Mouse (Mus musculus) right cerebral cortex, adult 2 months (tissue): ENCODE results near the gene Cenpi.
"Not testable (repeated sequence)": the region's sequence is repeated elsewhere in the genome, so short reads cannot be mapped to it uniquely, and the experiment has no call there.

Experiments used
- DNase-seq, 2 experiments: peaks; one replicate each; pipeline ENCODE4 v3.0.0; 2021 to 2022; ENCODE audit warnings: low spot score in 2 of 2

Cenpi gene

GRCm38 (mm10) chrX:134307534-134308274, at the start of gene Cenpi:
Gene Cenpi, plus strand, starts transcription at chrX:134308084.
- DNase-seq = peak; percentile 83 to 84

- DNase-seq = no peak
Observed at GRCm38 (mm10) chrX:134261191-134261590, 46.7 kb upstream of the Cenpi start.

GRCm38 (mm10) chrX:134262129-134262528, 45.8 kb upstream of the Cenpi start:
- DNase-seq = no peak

- no peak for DNase-seq
Observed at GRCm38 (mm10) chrX:134275715-134276114, 32.2 kb upstream of the Cenpi start.

GRCm38 (mm10) chrX:134276275-134277160, 31.4 kb upstream of the Cenpi start, which contains the start of gene Trmt2b:
Gene Trmt2b, minus strand, starts transcription at chrX:134276984.
- peak; percentile 29 for DNase-seq

- DNase-seq = no peak
Observed at GRCm38 (mm10) chrX:134280531-134280930, 27.4 kb upstream of the Cenpi start.

- no peak for DNase-seq
Observed at GRCm38 (mm10) chrX:134285102-134285501, 22.8 kb upstream of the Cenpi start.

GRCm38 (mm10) chrX:134285791-134286190, 22.1 kb upstream of the Cenpi start:
- no peak for DNase-seq

GRCm38 (mm10) chrX:134287305-134287704, 20.6 kb upstream of the Cenpi start:
- no peak for DNase-seq

GRCm38 (mm10) chrX:134296301-134296700, 11.6 kb upstream of the Cenpi start:
- peak in 1 of 2 experiments; percentile 11 for DNase-seq

- no peak for DNase-seq
Observed at GRCm38 (mm10) chrX:134296737-134297136, 11.1 kb upstream of the Cenpi start.

- peak in 1 of 2 experiments; percentile 13 for DNase-seq
Observed at GRCm38 (mm10) chrX:134297195-134297594, 10.7 kb upstream of the Cenpi start.

- DNase-seq = no peak
Observed at GRCm38 (mm10) chrX:134300219-134300618, 7.7 kb upstream of the Cenpi start.

- DNase-seq = no peak
Observed at GRCm38 (mm10) chrX:134303287-134303686, 4.6 kb upstream of the Cenpi start.

GRCm38 (mm10) chrX:134308275-134308634, 371 bp downstream of the Cenpi start:
- no peak for DNase-seq

- DNase-seq = not testable (repeated sequence)
Observed at GRCm38 (mm10) chrX:134311193-134311592, 3.3 kb downstream of the Cenpi start.

- peak in 1 of 2 experiments; percentile 16 for DNase-seq
Observed at GRCm38 (mm10) chrX:134319153-134319932, 11.5 kb downstream of the Cenpi start.

GRCm38 (mm10) chrX:134333280-134333679, 25.4 kb downstream of the Cenpi start:
- no peak for DNase-seq

GRCm38 (mm10) chrX:134342735-134343134, 34.9 kb downstream of the Cenpi start:
- no peak for DNase-seq

GRCm38 (mm10) chrX:134350205-134350604, 42.3 kb downstream of the Cenpi start:
- DNase-seq = no peak

GRCm38 (mm10) chrX:134353848-134354247, 46.0 kb downstream of the Cenpi start:
- peak in 1 of 2 experiments; percentile 4 for DNase-seq

- no peak for DNase-seq
Observed at GRCm38 (mm10) chrX:134359336-134359735, 51.5 kb downstream of the Cenpi start.
